Mouse (Mus musculus): Measurements from ENCODE around the gene Eva1a.

DNA sequence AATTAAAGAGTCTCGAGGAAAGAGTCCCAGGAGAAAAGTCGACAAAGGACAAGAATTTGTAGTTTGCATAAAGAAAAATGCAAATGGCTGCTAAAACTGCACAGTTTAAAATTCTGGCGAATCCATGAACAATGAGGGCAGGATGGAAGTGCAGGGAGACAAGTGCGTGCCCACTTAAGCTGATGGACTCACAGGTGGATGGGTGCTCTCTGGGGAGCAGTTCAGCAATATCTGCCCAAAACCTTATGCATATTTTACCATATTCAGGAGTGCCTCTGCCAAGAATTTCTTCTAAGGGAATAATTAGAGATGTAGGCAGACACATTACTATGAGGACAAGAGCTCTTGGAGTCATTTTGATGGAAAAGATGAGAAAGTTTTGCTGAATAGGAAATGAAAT lies 35.5 kb downstream of the Eva1a start:
- TF ChIP-seq POLR2A (IDR thresholded peaks at IDR 0.05; ENCODE audit: insufficient read depth, low read length) (no peak), CTCF (IDR thresholded peaks at IDR 0.05; ENCODE audit: low read depth, low read length) (no peak)

All from ES-Bruce4 (cell line).